Mouse (Mus musculus): ENCODE results near the gene Tsga13. TPM values are rescaled to one million over a fixed set of nuclear protein-coding genes. Genes with fewer than 3 reads are reported as not detected.

Gene Tsga13
- 0.39 TPM in 1 of 2 replicates, not detected in the other for polyA plus RNA-seq (2016; fragmentation: Nextera tagmentation; extraction: Ambion mirVana)

GRCm38 (mm10) chr6:30915473-30915872 lies at the start of gene Tsga13:
Gene Tsga13 (minus strand): TSS chr6:30915573.
- H3K9me3 ChIP-seq: no peaks in the 10 kb centered on the region
- no peak within 1 kb of the TSS for H3K4me3 ChIP-seq
- H3K9ac ChIP-seq: no peak within 1 kb of the TSS
- no peak within 1 kb of the TSS for H3K27ac ChIP-seq
- 89% methylated on average over 2 of the region's 2 CpGs for WGBS
- no peaks in the 10 kb centered on the region for H3K4me1 ChIP-seq
- no peaks in the 10 kb centered on the region for H3K27me3 ChIP-seq
- no peak for ATAC-seq (ENCODE audit: insufficient number of reproducible peaks, insufficient read depth, low FRiP score, low TSS enrichment)
- H3K36me3 ChIP-seq: no peaks in the 10 kb centered on the region
- no peak within 1 kb of the TSS for H3K4me2 ChIP-seq (replicated peaks)

- peaks cover 7% of the 10 kb centered on the region; the same call in 1 of the 2 replicates for H3K36me3 ChIP-seq
- H3K4me3 ChIP-seq: peak within 1 kb of the TSS; percentile 50
- peak within 1 kb of the TSS; percentile 41; the same call in 1 of the 2 replicates for H3K27ac ChIP-seq
- H3K9me3 ChIP-seq: peaks cover 26% of the 10 kb centered on the region
- no peaks in the 10 kb centered on the region for H3K4me1 ChIP-seq
- ATAC-seq (ENCODE audit: insufficient number of reproducible peaks, insufficient read depth, low FRiP score, low TSS enrichment): no peak
- peak within 1 kb of the TSS; percentile 64 for H3K4me2 ChIP-seq (replicated peaks)
- peaks cover 44% of the 10 kb centered on the region for H3K27me3 ChIP-seq
- 1% methylated on average over 65 of the region's 75 CpGs for whole genome bisulfite sequencing
- H3K9ac ChIP-seq: peak within 1 kb of the TSS; percentile 24; the same call in 1 of the 2 replicates
These were observed 43.6 kb upstream of the Tsga13 start, which contains the start of gene Klf14 for GRCm38 (mm10) chr6:30958736-30959540. Gene Klf14 (minus strand): TSS chr6:30959078.

- peak overlapping the region; percentile 64 for H3K4me2 ChIP-seq (replicated peaks)
- no peak for ATAC-seq (ENCODE audit: insufficient number of reproducible peaks, insufficient read depth, low FRiP score, low TSS enrichment)
- peak overlapping the region; percentile 41; the same call in 1 of the 2 replicates for H3K27ac ChIP-seq
- peaks cover 7% of the 10 kb centered on the region; the same call in 1 of the 2 replicates for H3K36me3 ChIP-seq
- 3% methylated on average over 84 of the region's 84 CpGs for WGBS
- H3K4me1 ChIP-seq: no peaks in the 10 kb centered on the region
- peak overlapping the region; percentile 50 for H3K4me3 ChIP-seq
- peaks cover 38% of the 10 kb centered on the region for H3K27me3 ChIP-seq
- peaks cover 26% of the 10 kb centered on the region for H3K9me3 ChIP-seq
- peak overlapping the region; percentile 24; the same call in 1 of the 2 replicates for H3K9ac ChIP-seq
These were observed 42.7 kb upstream of the Tsga13 start for GRCm38 (mm10) chr6:30957784-30958735.

GRCm38 (mm10) chr6:30939264-30939663 lies 23.9 kb upstream of the Tsga13 start:
- H3K27me3 ChIP-seq: no peaks in the 10 kb centered on the region
- no peak overlapping the region for H3K4me3 ChIP-seq
- H3K9me3 ChIP-seq: no peaks in the 10 kb centered on the region
- ATAC-seq (ENCODE audit: insufficient number of reproducible peaks, insufficient read depth, low FRiP score, low TSS enrichment): no peak
- H3K4me2 ChIP-seq (replicated peaks): no peak overlapping the region
- no peak overlapping the region for H3K27ac ChIP-seq
- no peaks in the 10 kb centered on the region for H3K36me3 ChIP-seq
- no peaks in the 10 kb centered on the region for H3K4me1 ChIP-seq
- 63% methylated on average over 5 of the region's 5 CpGs for WGBS
- no peak overlapping the region for H3K9ac ChIP-seq

- 38% methylated on average over 2 of the region's 2 CpGs for WGBS
- H3K9me3 ChIP-seq: no peaks in the 10 kb centered on the region
These were observed 7.4 kb upstream of the Tsga13 start for GRCm38 (mm10) chr6:30922821-30923220.

GRCm38 (mm10) chr6:30921826-30922225 lies 6.5 kb upstream of the Tsga13 start:
- H3K36me3 ChIP-seq: no peaks in the 10 kb centered on the region
- H3K9ac ChIP-seq: no peak overlapping the region
- ATAC-seq (ENCODE audit: insufficient number of reproducible peaks, insufficient read depth, low FRiP score, low TSS enrichment): no peak
- no peaks in the 10 kb centered on the region for H3K27me3 ChIP-seq
- H3K4me2 ChIP-seq (replicated peaks): no peak overlapping the region
- no peaks in the 10 kb centered on the region for H3K9me3 ChIP-seq
- H3K27ac ChIP-seq: no peak overlapping the region
- no peak overlapping the region for H3K4me3 ChIP-seq
- 78% methylated on average over 9 of the region's 11 CpGs for WGBS
- H3K4me1 ChIP-seq: 0 out of 2 replicates have a peak, but pooled peaks cover 2% of the 10 kb centered on the region

More at GRCm38 (mm10) chr6:30922821-30923220, 7.4 kb upstream of the Tsga13 start:
- Histone ChIP-seq H3K9ac (no peak overlapping the region), H3K27me3 (no peaks in the 10 kb centered on the region), H3K4me3 (no peak overlapping the region), H3K36me3 (no peaks in the 10 kb centered on the region), H3K4me2 (replicated peaks) (no peak overlapping the region), H3K4me1 (0 out of 2 replicates have a peak, but pooled peaks cover 2% of the 10 kb centered on the region), H3K27ac (no peak overlapping the region)
- no peak for ATAC-seq (ENCODE audit: insufficient number of reproducible peaks, insufficient read depth, low FRiP score, low TSS enrichment)

- H3K4me3 ChIP-seq: 0 out of 2 replicates have a peak overlapping the region, but pooled peaks have one; percentile 3
- ATAC-seq (ENCODE audit: insufficient number of reproducible peaks, insufficient read depth, low FRiP score, low TSS enrichment): no peak
These were observed 5.7 kb upstream of the Tsga13 start for GRCm38 (mm10) chr6:30920834-30921675.

GRCm38 (mm10) chr6:30907970-30908369 lies 7.4 kb downstream of the Tsga13 start:
- Histone ChIP-seq H3K27me3 (no peaks in the 10 kb centered on the region), H3K9me3 (no peaks in the 10 kb centered on the region), H3K27ac (no peak overlapping the region), H3K36me3 (no peaks in the 10 kb centered on the region), H3K9ac (no peak overlapping the region), H3K4me3 (no peak overlapping the region), H3K4me2 (replicated peaks) (no peak overlapping the region), H3K4me1 (no peaks in the 10 kb centered on the region)
- ATAC-seq (ENCODE audit: insufficient number of reproducible peaks, insufficient read depth, low FRiP score, low TSS enrichment): no peak
- 49% methylated on average over 3 of the region's 3 CpGs for WGBS

More at GRCm38 (mm10) chr6:30920834-30921675, 5.7 kb upstream of the Tsga13 start:
- WGBS: 59% methylated on average over 21 of the region's 21 CpGs
- H3K4me2 ChIP-seq (replicated peaks): peak overlapping the region; percentile 20
- no peaks in the 10 kb centered on the region for H3K36me3 ChIP-seq
- H3K9me3 ChIP-seq: no peaks in the 10 kb centered on the region
- no peaks in the 10 kb centered on the region for H3K27me3 ChIP-seq
- no peak overlapping the region for H3K9ac ChIP-seq
- H3K27ac ChIP-seq: no peak overlapping the region
- H3K4me1 ChIP-seq: 0 out of 2 replicates have a peak, but pooled peaks cover 2% of the 10 kb centered on the region

GRCm38 (mm10) chr6:30904911-30905310 lies 10.5 kb downstream of the Tsga13 start:
- 57% methylated on average over 5 of the region's 5 CpGs for WGBS
- Histone ChIP-seq H3K36me3 (no peaks in the 10 kb centered on the region), H3K4me2 (replicated peaks) (no peak overlapping the region), H3K9ac (no peak overlapping the region), H3K27me3 (no peaks in the 10 kb centered on the region), H3K4me3 (no peak overlapping the region), H3K4me1 (no peaks in the 10 kb centered on the region), H3K9me3 (no peaks in the 10 kb centered on the region), H3K27ac (no peak overlapping the region)
- ATAC-seq (ENCODE audit: insufficient number of reproducible peaks, insufficient read depth, low FRiP score, low TSS enrichment): no peak

GRCm38 (mm10) chr6:30904033-30904432 lies 11.3 kb downstream of the Tsga13 start:
- Histone ChIP-seq H3K4me2 (replicated peaks) (no peak overlapping the region), H3K9me3 (no peaks in the 10 kb centered on the region), H3K27me3 (no peaks in the 10 kb centered on the region), H3K27ac (no peak overlapping the region), H3K4me1 (no peaks in the 10 kb centered on the region), H3K36me3 (no peaks in the 10 kb centered on the region), H3K9ac (no peak overlapping the region), H3K4me3 (no peak overlapping the region)
- no peak for ATAC-seq (ENCODE audit: insufficient number of reproducible peaks, insufficient read depth, low FRiP score, low TSS enrichment)
- WGBS: 47% methylated on average over 3 of the region's 3 CpGs
